Mouse (Mus musculus) embryonic fibroblast, embryonic 13.5 days (primary cell): ENCODE data around the gene Cog4.

ENCODE experiments used
- CTCF ChIP-seq: IDR thresholded peaks from 2 replicates; pipeline ENCODE4 v1.5.1; 2011; ENCODE audit warnings: mild to moderate bottlenecking, control low read depth, low read length, moderate library complexity, borderline replicate concordance; ENCODE audit not compliant: insufficient read depth
- POLR2A ChIP-seq: IDR thresholded peaks from 2 replicates; pipeline ENCODE4 v1.6.1; 2011; ENCODE audit warnings: low read depth, mild to moderate bottlenecking, control low read depth, low read length, moderate library complexity

DNA sequence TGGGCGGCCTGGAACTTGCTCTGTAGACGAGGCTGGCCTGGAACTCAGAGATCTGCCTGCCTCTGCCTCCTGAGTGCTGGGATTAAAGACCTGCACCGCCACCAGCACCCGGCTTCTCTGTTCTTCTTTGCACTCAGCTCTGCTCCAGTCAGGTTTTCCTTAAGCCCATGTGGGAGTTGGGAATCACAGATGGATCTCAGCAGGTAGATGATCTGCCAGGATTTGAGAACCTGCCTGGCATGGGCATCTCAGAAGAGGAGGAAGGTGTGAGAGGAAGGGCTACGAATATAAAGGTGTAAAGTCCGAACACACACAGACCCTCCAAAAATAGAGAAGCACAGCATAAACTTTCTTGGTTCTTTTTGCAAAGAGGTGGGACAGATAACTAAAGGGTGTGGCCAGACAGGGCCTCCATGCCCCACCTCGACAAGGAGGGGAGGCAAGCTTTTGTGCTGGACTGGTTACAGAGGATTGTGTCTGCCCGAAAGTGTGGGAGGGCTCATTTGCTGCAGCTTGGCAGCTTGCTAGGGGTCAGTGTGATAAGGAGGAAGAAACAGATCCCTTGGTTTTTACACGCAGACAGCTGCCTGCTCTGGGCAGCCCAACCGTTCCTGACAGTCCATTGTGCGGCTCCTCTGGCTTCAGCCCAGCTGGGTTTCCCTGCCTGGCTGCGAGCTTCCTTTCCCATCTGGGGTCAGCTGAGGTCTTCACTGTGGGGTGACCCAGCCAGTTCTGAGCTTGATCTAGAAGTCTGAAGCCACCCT is 85.0 kb downstream of the Cog4 start:
- no peak for TF ChIP-seq POLR2A
- no peak for TF ChIP-seq CTCF
